Mouse (Mus musculus) embryonic facial prominence, embryonic 14.5 days (tissue): ENCODE measurements around the gene Gm5678. TPM values are rescaled to one million over a fixed set of nuclear protein-coding genes. Genes with fewer than 3 reads are reported as not detected.

Source experiments
- ATAC-seq: fragments of 200-750 bp; cut with Nextera tagmentation; 2 replicates; pipeline ENCODE4 v1.8.0; 2017; ENCODE audit warnings: low read depth, moderate number of reproducible peaks, moderate TSS enrichment
- DNase-seq: peaks from one replicate; pipeline ENCODE4 v3.0.0-alpha.2; 2015; ENCODE audit warnings: low spot score
- H3K27ac ChIP-seq: fragments of 300-500 bp; sonication (generic); replicated peaks from 2 replicates; pipeline ENCODE4 v1.5.1; 2014; ENCODE audit warnings: low read depth, mild to moderate bottlenecking, low read length, moderate library complexity
- H3K27me3 ChIP-seq: fragments of 300-500 bp; sonication (generic); replicated peaks from 2 replicates; pipeline ENCODE4 v1.6.1; 2014; ENCODE audit warnings: low read length; ENCODE audit not compliant: control insufficient read depth, insufficient read depth
- H3K36me3 ChIP-seq: fragments of 300-500 bp; sonication (generic); 2 replicates; pipeline ENCODE4 v1.6.1; 2014; ENCODE audit warnings: low read length, mixed read lengths; ENCODE audit not compliant: control insufficient read depth, insufficient read depth
- H3K4me1 ChIP-seq: fragments of 300-500 bp; sonication (generic); 2 replicates; pipeline ENCODE4 v1.6.1; 2014; ENCODE audit warnings: antibody characterized with exemption, low read length; ENCODE audit not compliant: control insufficient read depth, insufficient read depth
- H3K4me2 ChIP-seq: fragments of 300-500 bp; sonication (generic); 2 replicates; pipeline ENCODE4 v1.6.1; 2014; ENCODE audit warnings: low read depth, mild to moderate bottlenecking, low read length, moderate library complexity, mixed read lengths
- H3K4me3 ChIP-seq: fragments of 300-500 bp; sonication (generic); 2 replicates; pipeline ENCODE4 v1.5.1; 2014; ENCODE audit warnings: low read depth, mild to moderate bottlenecking, low read length
- H3K9ac ChIP-seq: fragments of 300-500 bp; sonication (generic); 2 replicates; pipeline ENCODE4 v1.6.1; 2014; ENCODE audit warnings: low read depth, mild to moderate bottlenecking, low read length, moderate library complexity, mixed read lengths
- H3K9me3 ChIP-seq: fragments of 300-500 bp; sonication (generic); 2 replicates; pipeline ENCODE4 v1.6.1; 2016; ENCODE audit warnings: low read length; ENCODE audit not compliant: control insufficient read depth
- WGBS: fragments of 180-500 bp; shearing (Covaris S2); extraction: QIAGEN DNeasy Blood & Tissue Kit; methylation state at CpG from one replicate; pipeline ENCODE4 v1.1.7; 2014; 5-methylcytosine and 5-hydroxymethylcytosine counted together
- polyA plus RNA-seq: library from polyadenylated mRNA; unstranded; fragments of >200 nt; fragmentation: Nextera tagmentation; extraction: Ambion mirVana; gene quantifications from 2 replicates; pipeline ENCODE4 v1.2.1, GENCODE M21; 2014

Gm5678 gene
- polyA plus RNA-seq, 1 experiment from 2014 or later = not detected

DNA sequence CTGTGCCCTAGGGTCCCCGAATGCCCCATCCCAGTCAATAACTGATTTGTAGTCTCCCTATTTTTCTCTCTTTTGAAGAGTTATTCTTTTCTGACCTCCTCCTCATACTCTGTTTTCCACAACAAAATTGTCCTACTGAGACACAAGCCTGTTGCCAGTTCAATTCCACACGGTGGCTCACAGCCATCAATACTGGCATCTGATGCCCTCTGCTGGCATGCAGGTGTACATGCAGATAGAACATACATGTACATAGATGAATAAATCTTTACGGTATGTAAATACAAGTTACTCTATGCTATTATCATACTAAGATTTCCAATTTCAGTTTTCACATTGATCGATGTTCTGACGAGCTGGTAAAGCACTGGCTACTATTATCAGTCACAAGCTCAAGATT is 43.2 kb downstream of the Gm5678 start:
- Histone ChIP-seq H3K36me3 (no peaks in the 10 kb centered on the region), H3K27me3 (no peaks in the 10 kb centered on the region), H3K9me3 (peaks cover 20% of the 10 kb centered on the region), H3K4me1 (no peaks in the 10 kb centered on the region), H3K27ac (no peak overlapping the region), H3K4me3 (no peak overlapping the region), H3K9ac (no peak overlapping the region), H3K4me2 (no peak overlapping the region)
- ATAC-seq (no peak), DNase-seq (no peak)
- 90% methylated on average over 5 of the region's 5 CpGs for WGBS

DNA sequence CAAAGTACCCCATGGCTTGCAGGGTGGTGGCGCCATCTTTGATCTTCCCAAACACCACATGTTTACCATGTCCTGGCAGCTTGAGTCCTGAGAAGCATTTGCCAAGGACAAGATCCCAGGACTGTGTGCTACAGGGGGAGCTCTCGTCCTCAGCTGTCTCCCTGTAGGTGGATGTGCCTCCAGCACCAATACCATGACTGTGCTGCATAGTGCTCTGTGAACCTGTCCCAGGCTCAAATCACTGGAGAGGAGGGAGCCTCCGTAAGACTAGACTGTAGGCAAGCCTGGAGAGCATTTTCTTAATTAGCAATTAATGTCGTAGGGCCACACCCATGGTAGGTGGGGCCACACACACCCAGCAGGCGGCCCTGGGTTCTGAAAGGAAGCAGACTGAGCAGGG is 48.5 kb downstream of the Gm5678 start:
- WGBS = 80% methylated on average over 5 of the region's 5 CpGs
- no peak overlapping the region for H3K4me3 ChIP-seq
- DNase-seq (no peak), ATAC-seq (no peak)
- H3K27ac ChIP-seq = no peak overlapping the region
- H3K4me1 ChIP-seq = no peaks in the 10 kb centered on the region
- no peaks in the 10 kb centered on the region for H3K9me3 ChIP-seq
- H3K27me3 ChIP-seq = peaks cover 2% of the 10 kb centered on the region
- no peak overlapping the region for H3K9ac ChIP-seq
- no peaks in the 10 kb centered on the region for H3K36me3 ChIP-seq
- no peak overlapping the region for H3K4me2 ChIP-seq

DNA sequence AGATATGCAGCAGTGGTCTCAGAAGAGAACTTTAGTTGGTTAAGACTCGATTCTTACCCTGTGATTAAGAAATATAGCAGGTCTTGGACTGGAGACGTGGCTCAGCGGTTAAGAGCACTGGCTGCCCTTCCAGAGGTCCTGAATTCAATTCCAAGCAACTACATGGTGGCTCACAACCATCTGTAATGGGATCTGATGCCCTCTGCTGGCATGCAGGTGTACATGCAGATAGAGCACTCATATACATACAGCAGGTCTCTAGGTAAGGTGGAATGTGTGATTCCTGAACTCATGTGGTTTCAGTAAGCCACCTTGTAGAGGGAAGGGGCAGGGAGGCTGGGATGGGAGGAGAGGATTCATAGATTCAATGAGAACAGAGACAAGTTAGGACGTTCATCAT is 50.3 kb downstream of the Gm5678 start:
- Histone ChIP-seq H3K4me1 (no peaks in the 10 kb centered on the region), H3K27me3 (peaks cover 18% of the 10 kb centered on the region), H3K9ac (no peak overlapping the region), H3K36me3 (no peaks in the 10 kb centered on the region), H3K9me3 (no peaks in the 10 kb centered on the region), H3K4me3 (no peak overlapping the region), H3K27ac (no peak overlapping the region), H3K4me2 (no peak overlapping the region)
- 89% methylated on average over 4 of the region's 4 CpGs for WGBS
- ATAC-seq (no peak), DNase-seq (no peak)

DNA sequence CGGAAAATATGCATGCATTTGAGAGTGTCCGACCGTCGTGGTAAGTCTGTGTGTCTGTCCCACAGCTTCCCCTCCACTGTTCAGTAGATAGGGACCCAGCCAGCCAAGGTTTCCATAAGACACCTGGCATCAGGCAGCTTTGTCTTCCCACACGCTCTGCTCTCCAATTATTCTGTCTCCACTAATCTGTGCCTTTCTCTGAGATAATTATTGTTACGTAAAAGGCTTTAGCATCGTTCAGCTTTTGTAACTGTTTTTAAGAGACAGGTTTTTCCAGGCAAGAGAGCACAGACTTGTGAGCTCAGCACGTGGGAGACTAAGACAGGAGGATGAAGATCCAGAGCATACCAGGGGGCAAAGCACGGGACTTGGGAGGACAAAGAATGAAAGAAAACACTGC is 51.3 kb downstream of the Gm5678 start:
- 56% methylated on average over 9 of the region's 9 CpGs for WGBS
- Histone ChIP-seq H3K36me3 (no peaks in the 10 kb centered on the region), H3K27me3 (peaks cover 27% of the 10 kb centered on the region), H3K4me2 (no peak overlapping the region), H3K4me3 (no peak overlapping the region), H3K4me1 (peaks cover 8% of the 10 kb centered on the region; the same call in 1 of the 2 replicates), H3K27ac (no peak overlapping the region), H3K9me3 (no peaks in the 10 kb centered on the region), H3K9ac (no peak overlapping the region)
- ATAC-seq (no peak), DNase-seq (peak; percentile 20)

Other genes with a start within 250 kb of the Gm5678 start
- gene Setd4, start 24.0 kb upstream of the Gm5678 start, polyA plus RNA-seq = 10.8 and 12.2 TPM in 2 replicates
- 70.2 and 80.3 TPM in 2 replicates for gene Cbr1, start 22.2 kb upstream of the Gm5678 start, polyA plus RNA-seq
- 11.7 and 15.9 TPM in 2 replicates for gene Cbr3, start 55.1 kb downstream of the Gm5678 start, polyA plus RNA-seq
- 13.4 and 14.0 TPM in 2 replicates for gene Dop1b, start 83.8 kb downstream of the Gm5678 start, polyA plus RNA-seq
- 31.1 and 32.1 TPM in 2 replicates for gene Morc3, start 204.0 kb downstream of the Gm5678 start, polyA plus RNA-seq